Mouse (Mus musculus): ENCODE measurements around the gene Ccdc47. TPM values are rescaled to one million over a fixed set of nuclear protein-coding genes. Genes with fewer than 3 reads are reported as not detected.

Ccdc47 gene
- polyA plus RNA-seq (2015; fragmentation: Illumina TruSeq; extraction: RNeasy Lipid Tissue Mini Kit (QIAGEN cat#74804); ENCODE audit: low read depth, low replicate concordance): 100 TPM

GRCm38 (mm10) chr11:106215927-106216729 lies at the start of gene Ccdc47:
Gene Ccdc47 (minus strand): TSS chr11:106216344.

GRCm38 (mm10) chr11:106255685-106256451 lies 39.7 kb upstream of the Ccdc47 start, which contains the start of the genes Ftsj3 and Psmc5:
Gene Ftsj3 (minus strand): TSS chr11:106256079.
Gene Psmc5 (plus strand): TSS chr11:106256154.

GRCm38 (mm10) chr11:106216730-106217490 lies 766 bp upstream of the Ccdc47 start, which contains the start of gene Ddx42:
Gene Ddx42 (plus strand): TSS chr11:106216926.

GRCm38 (mm10) chr11:106202123-106202465 lies 14.1 kb downstream of the Ccdc47 start, which contains the start of gene Strada:
Gene Strada (minus strand): TSS chr11:106202168.

GRCm38 (mm10) chr11:106160841-106161721 lies 55.1 kb downstream of the Ccdc47 start, which contains the start of the genes Gm10840 and Limd2:
Gene Gm10840 (plus strand): TSS chr11:106160850.
Gene Limd2 (minus strand): TSS chr11:106160860.

Other genes starting within 250 kb of the Ccdc47 start
- 11.6 TPM for gene Ace, start 248.4 kb downstream of the Ccdc47 start, polyA plus RNA-seq (2015; fragmentation: Illumina TruSeq; extraction: RNeasy Lipid Tissue Mini Kit (QIAGEN cat#74804); ENCODE audit: low read depth, low replicate concordance)
- not detected for gene Ace3, start 221.7 kb downstream of the Ccdc47 start, polyA plus RNA-seq (2015; fragmentation: Illumina TruSeq; extraction: RNeasy Lipid Tissue Mini Kit (QIAGEN cat#74804); ENCODE audit: low read depth, low replicate concordance)
- 1.1 TPM for gene Kcnh6, start 208.2 kb downstream of the Ccdc47 start, polyA plus RNA-seq (2015; fragmentation: Illumina TruSeq; extraction: RNeasy Lipid Tissue Mini Kit (QIAGEN cat#74804); ENCODE audit: low read depth, low replicate concordance)
- 80.7 TPM for gene Dcaf7, start 179.5 kb downstream of the Ccdc47 start, polyA plus RNA-seq (2015; fragmentation: Illumina TruSeq; extraction: RNeasy Lipid Tissue Mini Kit (QIAGEN cat#74804); ENCODE audit: low read depth, low replicate concordance)
- gene Taco1, start 150.3 kb downstream of the Ccdc47 start, polyA plus RNA-seq (2015; fragmentation: Illumina TruSeq; extraction: RNeasy Lipid Tissue Mini Kit (QIAGEN cat#74804); ENCODE audit: low read depth, low replicate concordance): 20.1 TPM
- 21.4 TPM for gene Map3k3, start 131.7 kb downstream of the Ccdc47 start, polyA plus RNA-seq (2015; fragmentation: Illumina TruSeq; extraction: RNeasy Lipid Tissue Mini Kit (QIAGEN cat#74804); ENCODE audit: low read depth, low replicate concordance)
- gene Gm10840, start 55.5 kb downstream of the Ccdc47 start, polyA plus RNA-seq (2015; fragmentation: Illumina TruSeq; extraction: RNeasy Lipid Tissue Mini Kit (QIAGEN cat#74804); ENCODE audit: low read depth, low replicate concordance): not detected
- 78.9 TPM for gene Limd2, start 55.5 kb downstream of the Ccdc47 start, polyA plus RNA-seq (2015; fragmentation: Illumina TruSeq; extraction: RNeasy Lipid Tissue Mini Kit (QIAGEN cat#74804); ENCODE audit: low read depth, low replicate concordance)
- gene Strada, start 14.2 kb downstream of the Ccdc47 start, polyA plus RNA-seq (2015; fragmentation: Illumina TruSeq; extraction: RNeasy Lipid Tissue Mini Kit (QIAGEN cat#74804); ENCODE audit: low read depth, low replicate concordance): 23.9 TPM
- 46.6 TPM for gene Ddx42, start 582 bp upstream of the Ccdc47 start, polyA plus RNA-seq (2015; fragmentation: Illumina TruSeq; extraction: RNeasy Lipid Tissue Mini Kit (QIAGEN cat#74804); ENCODE audit: low read depth, low replicate concordance)
- 22.7 TPM for gene Ftsj3, start 39.7 kb upstream of the Ccdc47 start, polyA plus RNA-seq (2015; fragmentation: Illumina TruSeq; extraction: RNeasy Lipid Tissue Mini Kit (QIAGEN cat#74804); ENCODE audit: low read depth, low replicate concordance)
- 331 TPM for gene Psmc5, start 39.8 kb upstream of the Ccdc47 start, polyA plus RNA-seq (2015; fragmentation: Illumina TruSeq; extraction: RNeasy Lipid Tissue Mini Kit (QIAGEN cat#74804); ENCODE audit: low read depth, low replicate concordance)
- 13.9 TPM for gene Smarcd2, start 56.6 kb upstream of the Ccdc47 start, polyA plus RNA-seq (2015; fragmentation: Illumina TruSeq; extraction: RNeasy Lipid Tissue Mini Kit (QIAGEN cat#74804); ENCODE audit: low read depth, low replicate concordance)
- not detected for gene Tcam1, start 60.3 kb upstream of the Ccdc47 start, polyA plus RNA-seq (2015; fragmentation: Illumina TruSeq; extraction: RNeasy Lipid Tissue Mini Kit (QIAGEN cat#74804); ENCODE audit: low read depth, low replicate concordance)
- not detected for gene Gh, start 85.5 kb upstream of the Ccdc47 start, polyA plus RNA-seq (2015; fragmentation: Illumina TruSeq; extraction: RNeasy Lipid Tissue Mini Kit (QIAGEN cat#74804); ENCODE audit: low read depth, low replicate concordance)
- gene Cd79b, start 98.4 kb upstream of the Ccdc47 start, polyA plus RNA-seq (2015; fragmentation: Illumina TruSeq; extraction: RNeasy Lipid Tissue Mini Kit (QIAGEN cat#74804); ENCODE audit: low read depth, low replicate concordance): 0.54 TPM
- not detected for gene Scn4a, start 136.9 kb upstream of the Ccdc47 start, polyA plus RNA-seq (2015; fragmentation: Illumina TruSeq; extraction: RNeasy Lipid Tissue Mini Kit (QIAGEN cat#74804); ENCODE audit: low read depth, low replicate concordance)
- 0.76 TPM for gene Prr29, start 149.1 kb upstream of the Ccdc47 start, polyA plus RNA-seq (2015; fragmentation: Illumina TruSeq; extraction: RNeasy Lipid Tissue Mini Kit (QIAGEN cat#74804); ENCODE audit: low read depth, low replicate concordance)
- 5.8 TPM for gene Icam2, start 171.7 kb upstream of the Ccdc47 start, polyA plus RNA-seq (2015; fragmentation: Illumina TruSeq; extraction: RNeasy Lipid Tissue Mini Kit (QIAGEN cat#74804); ENCODE audit: low read depth, low replicate concordance)

Data from brain, adult 10 weeks (tissue).